Mouse (Mus musculus): Measurements from ENCODE around the gene Shank2. TPM values are rescaled to one million over a fixed set of nuclear protein-coding genes. Genes with fewer than 3 reads are reported as not detected.

Gene Shank2
- total RNA-seq, 2 experiments from 2014 or later: 0.69 to 0.93 TPM

- intact Hi-C loops (cut with DNase I): no loop called here
- no peak for DNase-seq
These were observed 27.5 kb downstream of the Shank2 start for GRCm38 (mm10) chr7:144029246-144029645.

GRCm38 (mm10) chr7:144030796-144031195, 29.1 kb downstream of the Shank2 start:
- DNase-seq: no peak
- intact Hi-C loops (cut with DNase I): no loop called here

GRCm38 (mm10) chr7:144031611-144032010, 29.9 kb downstream of the Shank2 start:
- intact Hi-C loops (cut with DNase I): no loop called here
- DNase-seq: no peak

GRCm38 (mm10) chr7:144037541-144037940, 35.8 kb downstream of the Shank2 start:
- intact Hi-C loops (cut with DNase I): no loop called here
- DNase-seq: no peak

- DNase-seq: peak; percentile 63 to 71
- intact Hi-C loops (cut with DNase I): no loop called here
These were observed 36.4 kb downstream of the Shank2 start for GRCm38 (mm10) chr7:144037966-144038669.

GRCm38 (mm10) chr7:144038741-144039140, 37.0 kb downstream of the Shank2 start:
- DNase-seq: no peak
- intact Hi-C loops (cut with DNase I): no loop called here

- intact Hi-C loops (cut with DNase I): no loop called here
- no peak for DNase-seq
These were observed 38.6 kb downstream of the Shank2 start for GRCm38 (mm10) chr7:144040328-144040727.

GRCm38 (mm10) chr7:144052076-144052475, 50.3 kb downstream of the Shank2 start:
- intact Hi-C loops (cut with DNase I): no loop called here
- DNase-seq: peak; percentile 41 to 44

GRCm38 (mm10) chr7:144055188-144055587, 53.5 kb downstream of the Shank2 start:
- intact Hi-C loops (cut with DNase I): no loop called here
- no peak for DNase-seq

- intact Hi-C loops (cut with DNase I): no loop called here
- DNase-seq: peak; percentile 11 to 30
These were observed 54.2 kb downstream of the Shank2 start for GRCm38 (mm10) chr7:144055702-144056531.

GRCm38 (mm10) chr7:144070162-144070949, 68.6 kb downstream of the Shank2 start:
- intact Hi-C loops (cut with DNase I): loop anchor here (5.0 to 10.0 kb wide), 3 partner anchors 168 to 357 kb away; no protein-coding TSS in a partner anchor
- no peak for DNase-seq

GRCm38 (mm10) chr7:144072219-144072618, 70.5 kb downstream of the Shank2 start:
- DNase-seq: peak; percentile 12 to 26
- intact Hi-C loops (cut with DNase I): loop anchor here (5.0 to 10.0 kb wide), 3 partner anchors 170 to 355 kb away; no protein-coding TSS in a partner anchor

GRCm38 (mm10) chr7:144072856-144073255, 71.1 kb downstream of the Shank2 start:
- no peak for DNase-seq
- intact Hi-C loops (cut with DNase I): loop anchor here (5.0 to 10.0 kb wide), 3 partner anchors 171 to 354 kb away; no protein-coding TSS in a partner anchor

- DNase-seq: peak; percentile 64 to 79
- intact Hi-C loops (cut with DNase I): loop anchor here (5.0 to 10.0 kb wide), 3 partner anchors 172 to 353 kb away; no protein-coding TSS in a partner anchor
These were observed 73.0 kb downstream of the Shank2 start for GRCm38 (mm10) chr7:144074718-144075117.

- DNase-seq: peak in 1 of 2 experiments; percentile 28
- intact Hi-C loops (cut with DNase I): loop anchor here (10.0 kb wide), 1 partner anchor 244 kb away; no protein-coding TSS in a partner anchor
These were observed 76.9 kb downstream of the Shank2 start for GRCm38 (mm10) chr7:144078661-144079060.

- intact Hi-C loops (cut with DNase I): loop anchor here (10.0 kb wide), 1 partner anchor 245 kb away; no protein-coding TSS in a partner anchor
- no peak for DNase-seq
These were observed 78.1 kb downstream of the Shank2 start for GRCm38 (mm10) chr7:144079861-144080260.

- intact Hi-C loops (cut with DNase I): no loop called here
- DNase-seq: peak; percentile 6 to 16
These were observed 79.7 kb downstream of the Shank2 start for GRCm38 (mm10) chr7:144081448-144081847.

- intact Hi-C loops (cut with DNase I): no loop called here
- no peak for DNase-seq
These were observed 80.2 kb downstream of the Shank2 start for GRCm38 (mm10) chr7:144081963-144082362.

GRCm38 (mm10) chr7:144087277-144087676, 85.5 kb downstream of the Shank2 start:
- no peak for DNase-seq

GRCm38 (mm10) chr7:144094132-144094531, 92.4 kb downstream of the Shank2 start:
- DNase-seq: no peak
- intact Hi-C loops (cut with DNase I): no loop called here

More at GRCm38 (mm10) chr7:144087277-144087676, 85.5 kb downstream of the Shank2 start:
- intact Hi-C loops (cut with DNase I): no loop called here
